Mouse (Mus musculus) kidney, adult 11 months (tissue): ENCODE data around the gene Sh2b2.

Experiments
- DNase-seq: peaks from one replicate; pipeline ENCODE4 v3.0.0; 2022

The Sh2b2 gene

DNA sequence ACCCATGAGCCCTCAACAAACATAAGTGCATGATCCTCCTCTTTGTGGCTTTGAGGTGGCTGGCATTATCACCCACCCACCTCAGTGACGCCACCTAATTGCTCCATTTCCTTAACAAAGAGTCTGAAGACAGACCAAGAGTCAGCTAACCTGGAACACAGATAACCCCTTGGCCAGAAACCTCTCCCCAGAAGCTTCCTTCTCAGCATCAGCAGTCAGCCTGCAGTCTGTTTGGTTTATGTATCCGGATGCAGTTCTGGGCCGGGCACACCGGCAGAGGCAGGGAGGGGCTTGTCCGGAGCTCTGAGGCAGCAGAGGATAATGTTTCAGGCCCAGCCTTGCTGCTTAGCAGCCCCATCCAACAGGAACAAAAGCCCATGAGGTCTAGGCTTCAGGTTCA is 66.8 kb downstream of the Sh2b2 start:
- no peak for DNase-seq

DNA sequence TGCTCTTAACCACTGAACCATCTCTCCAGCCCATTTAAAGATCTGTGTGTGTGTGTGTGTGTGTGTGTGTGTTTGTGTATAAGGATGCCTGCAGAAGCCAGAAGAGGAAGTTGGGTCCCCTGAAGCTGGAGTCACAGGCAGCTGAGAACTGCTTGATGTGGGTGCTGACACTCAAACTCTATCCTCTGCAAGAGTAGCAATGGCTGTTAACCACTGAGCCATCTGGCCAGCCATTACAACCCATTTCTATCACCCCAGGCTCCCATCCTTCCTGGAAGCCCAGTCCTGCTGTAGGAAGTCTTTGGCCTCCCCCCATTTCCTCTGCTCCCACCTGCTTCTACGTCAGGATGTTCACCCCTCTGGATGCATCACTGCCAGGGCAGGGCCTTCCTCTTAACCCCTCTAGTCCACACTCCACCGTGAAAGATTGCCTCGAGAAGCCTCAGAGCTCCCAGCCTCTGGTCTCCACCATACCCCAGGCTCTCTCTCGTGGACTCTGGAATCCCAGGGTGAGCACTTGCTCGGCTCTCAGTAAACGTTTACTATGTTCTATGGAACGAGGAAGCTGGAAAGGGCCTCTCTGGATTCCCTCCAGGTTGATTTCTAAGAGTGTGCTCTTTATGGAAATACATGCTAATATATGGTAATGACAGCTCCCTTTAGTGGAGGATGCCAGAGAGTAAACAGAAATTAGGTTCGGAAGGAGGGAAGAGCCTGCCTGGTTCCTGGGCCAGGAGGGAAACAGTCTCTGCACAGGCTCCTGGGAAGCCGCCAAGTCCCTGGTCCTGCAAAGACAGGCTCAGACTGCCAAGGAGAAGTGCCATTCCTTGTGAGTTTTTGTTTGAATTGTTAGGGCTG is 72.5 kb downstream of the Sh2b2 start:
- DNase-seq: peak; percentile 76

DNA sequence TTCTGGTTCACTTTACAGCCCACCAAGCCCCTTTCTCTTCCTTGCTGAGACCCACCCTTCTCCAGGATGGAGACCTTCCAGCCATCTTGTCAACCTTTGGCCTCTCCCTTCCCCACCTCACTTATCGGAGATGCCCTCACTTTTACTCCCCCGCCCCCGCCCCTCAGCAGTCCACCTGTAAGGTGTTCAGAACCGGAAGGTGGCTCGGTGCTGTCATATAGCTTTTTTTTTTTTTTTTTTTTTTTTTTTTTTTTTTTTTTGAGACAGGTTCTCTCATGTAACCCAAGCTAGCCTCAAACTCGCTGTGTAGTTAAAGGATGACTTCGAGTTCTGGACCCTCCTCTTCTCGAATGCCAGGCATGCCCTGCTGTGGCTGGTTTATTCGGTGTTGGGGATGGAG is 73.4 kb downstream of the Sh2b2 start:
- DNase-seq: no peak

DNA sequence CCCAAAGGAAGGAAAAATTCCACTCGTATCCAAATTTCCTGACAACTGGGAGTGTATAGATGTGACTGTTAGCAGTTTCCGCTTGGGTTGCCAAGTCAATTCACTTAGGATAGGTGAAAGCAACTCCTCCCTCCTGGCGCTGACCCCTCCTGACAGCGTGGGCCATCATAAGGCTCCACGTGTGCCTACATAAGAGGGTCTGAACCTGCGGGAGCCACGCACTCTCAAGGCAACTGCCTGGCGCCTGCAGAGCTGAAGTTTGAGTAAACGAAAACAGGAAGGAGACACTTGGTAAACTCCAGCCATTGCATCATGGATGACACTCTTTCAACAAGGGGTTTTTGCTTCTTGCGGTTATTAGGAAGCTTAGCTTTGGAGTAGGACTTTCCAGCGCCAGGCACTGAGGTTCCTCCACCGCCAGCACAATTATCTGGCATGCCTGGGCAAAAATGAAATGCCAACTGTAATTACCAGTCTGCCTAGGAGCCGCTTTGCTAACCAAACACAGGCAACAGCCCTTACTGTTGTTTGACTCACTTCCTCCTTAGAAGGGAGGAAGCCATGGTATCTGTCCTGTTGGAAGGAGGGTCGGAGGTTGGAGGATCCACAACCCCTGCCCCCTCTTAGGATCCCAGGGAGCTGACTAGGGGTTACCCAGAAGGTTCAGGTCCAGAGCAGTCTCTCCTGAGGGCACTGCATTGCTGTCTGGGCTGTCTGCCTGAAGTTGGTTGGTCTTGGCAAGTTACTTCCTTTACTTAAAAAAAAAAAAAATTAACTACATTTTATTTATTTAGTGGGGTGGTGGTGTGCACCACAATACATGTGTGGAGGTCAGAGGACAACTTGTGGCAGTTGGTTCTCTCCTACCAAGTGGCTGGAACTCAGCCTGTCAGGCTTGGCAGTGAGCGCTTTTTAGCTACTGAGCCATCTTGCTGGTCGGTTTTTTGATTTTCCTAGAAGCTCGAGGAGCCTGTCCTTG is 74.7 kb downstream of the Sh2b2 start:
- DNase-seq: peak; percentile 19

DNA sequence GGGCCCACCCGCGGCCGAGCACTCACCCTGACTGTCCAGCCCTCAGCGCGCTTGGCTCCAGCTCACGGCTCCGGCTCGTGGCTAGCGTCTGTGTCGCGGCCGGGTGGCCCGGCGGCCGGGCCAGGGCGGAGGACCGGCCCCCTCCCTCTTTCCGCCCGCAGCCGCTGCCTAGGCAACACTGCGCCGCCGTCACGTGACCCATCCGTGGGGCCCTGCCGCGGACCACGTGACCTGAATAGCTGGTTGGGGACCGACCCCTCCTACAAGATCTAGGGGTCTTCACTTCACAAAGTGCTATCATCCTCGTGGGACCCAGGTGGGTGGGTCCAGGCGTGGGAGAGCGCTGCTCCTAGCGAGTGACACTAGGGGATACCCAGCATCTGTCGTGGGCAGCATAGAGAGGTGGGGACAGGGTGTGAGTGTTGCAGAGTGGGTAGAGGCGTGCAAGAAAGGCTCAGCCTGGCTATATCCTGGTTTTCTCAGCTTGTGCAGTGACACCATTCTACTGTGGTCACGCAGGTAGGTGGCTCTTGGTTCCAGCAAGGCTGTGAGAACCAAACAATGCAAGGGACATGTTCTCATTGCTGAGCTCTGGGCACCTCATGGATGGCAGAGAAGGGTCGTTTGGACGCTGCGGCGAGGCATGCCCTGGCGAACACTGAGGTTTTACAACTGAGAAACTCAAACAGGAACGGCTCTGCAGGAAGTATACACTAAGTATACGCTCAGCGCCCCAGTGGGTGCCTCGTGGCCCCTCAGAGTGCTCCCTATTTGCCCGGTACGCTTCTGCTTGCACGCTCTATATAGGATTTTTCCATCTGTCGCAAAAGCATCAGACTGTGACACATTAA is 75.6 kb downstream of the Sh2b2 start, which contains the start of gene Orai2:
TSS of gene Orai2 (minus strand) at position 202 of the 851 bp plus-strand sequence.
- peak; percentile 70 for DNase-seq

DNA sequence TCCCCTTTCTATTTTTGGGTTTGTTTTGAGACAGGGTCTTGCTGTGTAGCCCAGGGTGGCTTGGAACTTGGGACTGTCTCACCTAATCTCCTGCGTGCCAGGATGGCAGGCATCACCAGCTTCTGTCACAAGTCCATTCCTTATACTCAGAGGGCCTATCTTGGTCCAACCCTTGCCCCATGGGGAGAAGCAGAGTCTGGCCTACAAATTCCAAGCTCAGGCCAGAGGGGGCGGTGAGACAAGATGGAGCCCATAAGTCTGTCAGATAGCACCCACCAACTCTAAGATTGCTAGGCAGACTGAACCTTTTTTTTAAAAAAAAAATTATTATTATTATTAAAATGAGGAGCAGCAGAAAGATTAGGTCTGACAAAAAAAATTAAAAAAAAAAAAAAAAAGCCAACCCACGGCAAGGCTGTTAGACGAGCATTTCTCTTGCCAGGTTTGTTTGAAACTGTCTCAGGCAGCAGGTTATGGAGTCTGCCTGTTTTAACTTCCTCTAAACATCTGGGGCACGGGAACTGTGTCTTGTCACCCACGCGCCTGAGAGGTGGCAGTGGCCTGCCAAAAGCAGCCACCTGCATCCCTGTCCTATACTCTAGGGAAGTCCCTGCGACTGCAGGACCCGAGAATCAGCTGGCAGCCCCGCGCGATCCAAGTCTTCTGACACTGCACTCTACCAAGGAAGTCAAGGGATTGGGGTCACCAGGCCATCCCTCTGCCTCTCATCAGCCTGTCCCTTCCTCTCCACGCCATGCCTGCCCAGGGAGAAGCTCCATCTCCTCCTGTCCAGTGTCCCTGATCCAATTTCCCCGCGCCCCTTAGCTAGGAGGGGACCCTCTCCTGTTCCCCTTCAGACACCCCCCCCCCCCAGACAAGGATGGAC is 76.5 kb downstream of the Sh2b2 start:
- DNase-seq: peak; percentile 23
